Mouse (Mus musculus): ENCODE results near the gene Gm43191. TPM values are rescaled to one million over a fixed set of nuclear protein-coding genes. Genes with fewer than 3 reads are reported as not detected.
A peak's percentile ranks its signal among the peaks of the same experiment; 100 is the strongest.

Gene Gm43191
- polyA plus RNA-seq (2015; fragmentation: Nextera tagmentation; extraction: Ambion mirVana) = not detected in 2 replicates

GRCm38 (mm10) chr3:116681160-116681559, at the start of gene Gm43191:
TSS of gene Gm43191 (minus strand) at chr3:116681260.
- no peak for ATAC-seq
- WGBS = 100% methylated on average over 1 of the region's 1 CpGs
- H3K4me3 ChIP-seq (ENCODE audit: low read depth, low read length) = no peak within 1 kb of the TSS

GRCm38 (mm10) chr3:116729483-116730174, 48.6 kb upstream of the Gm43191 start:
- 77% methylated on average over 2 of the region's 2 CpGs for WGBS
- Histone ChIP-seq H3K9me3 (replicated peaks; ENCODE audit: control insufficient read depth, low read length, poor library complexity, severe bottlenecking) (no peaks in the 10 kb centered on the region), H3K4me3 (ENCODE audit: low read depth, low read length) (no peak overlapping the region), H3K4me2 (ENCODE audit: low read length) (no peak overlapping the region), H3K27ac (ENCODE audit: low read length) (no peak overlapping the region), H3K27me3 (ENCODE audit: control insufficient read depth, insufficient read depth, low read depth, low read length) (no peaks in the 10 kb centered on the region), H3K4me1 (ENCODE audit: control insufficient read depth, insufficient read depth, low read length) (no peaks in the 10 kb centered on the region), H3K36me3 (ENCODE audit: control insufficient read depth, insufficient read depth, low read length) (no peaks in the 10 kb centered on the region), H3K9ac (ENCODE audit: low read depth, low read length) (no peak overlapping the region)
- 0 out of 2 replicates have a peak, but pooled peaks have one; percentile 72 for ATAC-seq

More at GRCm38 (mm10) chr3:116681160-116681559, at the start of gene Gm43191:
- H3K27ac ChIP-seq (ENCODE audit: low read length) = no peak within 1 kb of the TSS
- H3K4me1 ChIP-seq (ENCODE audit: control insufficient read depth, insufficient read depth, low read length) = no peaks in the 10 kb centered on the region
- H3K36me3 ChIP-seq (ENCODE audit: control insufficient read depth, insufficient read depth, low read length) = 0 out of 2 replicates have a peak, but pooled peaks cover 6% of the 10 kb centered on the region
- no peak within 1 kb of the TSS for H3K9ac ChIP-seq (ENCODE audit: low read depth, low read length)
- H3K27me3 ChIP-seq (ENCODE audit: control insufficient read depth, insufficient read depth, low read depth, low read length) = no peaks in the 10 kb centered on the region
- H3K4me2 ChIP-seq (ENCODE audit: low read length) = no peak within 1 kb of the TSS
- no peaks in the 10 kb centered on the region for H3K9me3 ChIP-seq (replicated peaks; ENCODE audit: control insufficient read depth, low read length, poor library complexity, severe bottlenecking)

- 76% methylated on average over 9 of the region's 9 CpGs for WGBS
- Histone ChIP-seq H3K4me1 (ENCODE audit: control insufficient read depth, insufficient read depth, low read length) (no peaks in the 10 kb centered on the region), H3K9ac (ENCODE audit: low read depth, low read length) (no peak overlapping the region), H3K36me3 (ENCODE audit: control insufficient read depth, insufficient read depth, low read length) (no peaks in the 10 kb centered on the region), H3K9me3 (replicated peaks; ENCODE audit: control insufficient read depth, low read length, poor library complexity, severe bottlenecking) (no peaks in the 10 kb centered on the region), H3K27me3 (ENCODE audit: control insufficient read depth, insufficient read depth, low read depth, low read length) (no peaks in the 10 kb centered on the region), H3K4me2 (ENCODE audit: low read length) (no peak overlapping the region), H3K27ac (ENCODE audit: low read length) (no peak overlapping the region), H3K4me3 (ENCODE audit: low read depth, low read length) (no peak overlapping the region)
- ATAC-seq = no peak
Observed at GRCm38 (mm10) chr3:116726807-116727206, 45.7 kb upstream of the Gm43191 start.

GRCm38 (mm10) chr3:116723496-116724481, 42.7 kb upstream of the Gm43191 start:
- ATAC-seq = no peak
- Histone ChIP-seq H3K27ac (ENCODE audit: low read length) (no peak overlapping the region), H3K27me3 (ENCODE audit: control insufficient read depth, insufficient read depth, low read depth, low read length) (no peaks in the 10 kb centered on the region), H3K4me1 (ENCODE audit: control insufficient read depth, insufficient read depth, low read length) (no peaks in the 10 kb centered on the region), H3K36me3 (ENCODE audit: control insufficient read depth, insufficient read depth, low read length) (no peaks in the 10 kb centered on the region), H3K9me3 (replicated peaks; ENCODE audit: control insufficient read depth, low read length, poor library complexity, severe bottlenecking) (no peaks in the 10 kb centered on the region), H3K4me2 (ENCODE audit: low read length) (no peak overlapping the region), H3K4me3 (ENCODE audit: low read depth, low read length) (no peak overlapping the region), H3K9ac (ENCODE audit: low read depth, low read length) (no peak overlapping the region)
- WGBS = 50% methylated on average over 10 of the region's 10 CpGs

GRCm38 (mm10) chr3:116722980-116723379, 41.9 kb upstream of the Gm43191 start:
- Histone ChIP-seq H3K9ac (ENCODE audit: low read depth, low read length) (no peak overlapping the region), H3K27ac (ENCODE audit: low read length) (no peak overlapping the region), H3K4me1 (ENCODE audit: control insufficient read depth, insufficient read depth, low read length) (no peaks in the 10 kb centered on the region), H3K4me3 (ENCODE audit: low read depth, low read length) (no peak overlapping the region), H3K27me3 (ENCODE audit: control insufficient read depth, insufficient read depth, low read depth, low read length) (no peaks in the 10 kb centered on the region), H3K36me3 (ENCODE audit: control insufficient read depth, insufficient read depth, low read length) (no peaks in the 10 kb centered on the region), H3K9me3 (replicated peaks; ENCODE audit: control insufficient read depth, low read length, poor library complexity, severe bottlenecking) (no peaks in the 10 kb centered on the region), H3K4me2 (ENCODE audit: low read length) (no peak overlapping the region)
- no peak for ATAC-seq
- WGBS = 86% methylated on average over 4 of the region's 4 CpGs

GRCm38 (mm10) chr3:116718951-116719350, 37.9 kb upstream of the Gm43191 start:
- H3K4me1 ChIP-seq (ENCODE audit: control insufficient read depth, insufficient read depth, low read length) = no peaks in the 10 kb centered on the region
- ATAC-seq = no peak
- H3K27ac ChIP-seq (ENCODE audit: low read length) = no peak overlapping the region
- H3K36me3 ChIP-seq (ENCODE audit: control insufficient read depth, insufficient read depth, low read length) = no peaks in the 10 kb centered on the region
- 74% methylated on average over 3 of the region's 3 CpGs for WGBS
- no peak overlapping the region for H3K4me2 ChIP-seq (ENCODE audit: low read length)
- H3K27me3 ChIP-seq (ENCODE audit: control insufficient read depth, insufficient read depth, low read depth, low read length) = no peaks in the 10 kb centered on the region
- H3K4me3 ChIP-seq (ENCODE audit: low read depth, low read length) = no peak overlapping the region
- no peaks in the 10 kb centered on the region for H3K9me3 ChIP-seq (replicated peaks; ENCODE audit: control insufficient read depth, low read length, poor library complexity, severe bottlenecking)
- H3K9ac ChIP-seq (ENCODE audit: low read depth, low read length) = no peak overlapping the region

- Histone ChIP-seq H3K27me3 (ENCODE audit: control insufficient read depth, insufficient read depth, low read depth, low read length) (no peaks in the 10 kb centered on the region), H3K4me1 (ENCODE audit: control insufficient read depth, insufficient read depth, low read length) (peaks cover 10% of the 10 kb centered on the region), H3K36me3 (ENCODE audit: control insufficient read depth, insufficient read depth, low read length) (no peaks in the 10 kb centered on the region), H3K9me3 (replicated peaks; ENCODE audit: control insufficient read depth, low read length, poor library complexity, severe bottlenecking) (no peaks in the 10 kb centered on the region), H3K9ac (ENCODE audit: low read depth, low read length) (peak overlapping the region; percentile 91), H3K27ac (ENCODE audit: low read length) (no peak overlapping the region), H3K4me3 (ENCODE audit: low read depth, low read length) (peak overlapping the region; percentile 82), H3K4me2 (ENCODE audit: low read length) (peak overlapping the region; percentile 89)
- 41% methylated on average over 5 of the region's 5 CpGs for WGBS
- ATAC-seq = no peak
Observed at GRCm38 (mm10) chr3:116713031-116713430, 32.0 kb upstream of the Gm43191 start.

GRCm38 (mm10) chr3:116712436-116712881, 31.4 kb upstream of the Gm43191 start, which contains the start of gene Slc35a3:
TSS of gene Slc35a3 (minus strand) at chr3:116712831.
- Histone ChIP-seq H3K9me3 (replicated peaks; ENCODE audit: control insufficient read depth, low read length, poor library complexity, severe bottlenecking) (no peaks in the 10 kb centered on the region), H3K9ac (ENCODE audit: low read depth, low read length) (peak within 1 kb of the TSS; percentile 91), H3K27me3 (ENCODE audit: control insufficient read depth, insufficient read depth, low read depth, low read length) (no peaks in the 10 kb centered on the region), H3K4me1 (ENCODE audit: control insufficient read depth, insufficient read depth, low read length) (peaks cover 10% of the 10 kb centered on the region), H3K4me3 (ENCODE audit: low read depth, low read length) (peak within 1 kb of the TSS; percentile 82), H3K27ac (ENCODE audit: low read length) (peak within 1 kb of the TSS; percentile 61), H3K36me3 (ENCODE audit: control insufficient read depth, insufficient read depth, low read length) (no peaks in the 10 kb centered on the region), H3K4me2 (ENCODE audit: low read length) (peak within 1 kb of the TSS; percentile 89)
- ATAC-seq = peak; percentile 56
- 4% methylated on average over 8 of the region's 8 CpGs for WGBS
